Mouse (Mus musculus): ENCODE data around the gene Ccni. TPM values are rescaled to one million over a fixed set of nuclear protein-coding genes. Genes with fewer than 3 reads are reported as not detected.

Gene Ccni
- polyA plus RNA-seq, 1 experiment from 2014 or later: 140 TPM

- H3K36me3 ChIP-seq: no peaks in the 10 kb centered on the region
- no peak overlapping the region for H3K27ac ChIP-seq
- H3K4me1 ChIP-seq (replicated peaks): no peaks in the 10 kb centered on the region
- no peak overlapping the region for H3K4me2 ChIP-seq
- no peak for ATAC-seq (ENCODE audit: low FRiP score)
- 73% methylated on average over 3 of the region's 3 CpGs for WGBS
- no peak overlapping the region for H3K9ac ChIP-seq
- H3K9me3 ChIP-seq: no peaks in the 10 kb centered on the region
- H3K27me3 ChIP-seq: no peaks in the 10 kb centered on the region
- H3K4me3 ChIP-seq: no peak overlapping the region
These were observed 25.4 kb upstream of the Ccni start for GRCm38 (mm10) chr5:93231721-93232120.

DNA sequence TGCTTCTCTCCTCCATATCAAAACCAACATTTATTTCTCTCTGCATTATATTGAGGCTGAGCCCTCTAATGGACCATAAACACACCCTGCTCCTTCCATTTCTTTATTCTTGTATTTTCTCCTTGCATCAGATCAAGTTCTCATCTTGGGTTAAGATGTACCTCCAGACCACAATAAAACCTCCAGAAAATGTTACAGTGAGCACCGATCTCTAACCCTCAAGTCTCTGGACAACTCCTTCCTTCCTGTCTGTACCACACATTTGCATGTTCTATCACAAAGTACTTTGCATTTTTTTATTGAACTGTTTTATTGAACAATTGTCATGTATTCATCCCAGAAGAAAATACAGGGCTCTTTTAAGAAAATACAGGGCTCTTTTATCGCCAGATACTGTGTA, 23.2 kb upstream of the Ccni start:
- no peak overlapping the region for H3K27ac ChIP-seq
- no peak overlapping the region for H3K4me3 ChIP-seq
- 88% methylated on average over 2 of the region's 2 CpGs for WGBS
- H3K36me3 ChIP-seq: no peaks in the 10 kb centered on the region
- H3K27me3 ChIP-seq: no peaks in the 10 kb centered on the region
- H3K9me3 ChIP-seq: no peaks in the 10 kb centered on the region
- no peak overlapping the region for H3K4me2 ChIP-seq
- H3K4me1 ChIP-seq (replicated peaks): no peaks in the 10 kb centered on the region
- ATAC-seq (ENCODE audit: low FRiP score): no peak
- no peak overlapping the region for H3K9ac ChIP-seq

DNA sequence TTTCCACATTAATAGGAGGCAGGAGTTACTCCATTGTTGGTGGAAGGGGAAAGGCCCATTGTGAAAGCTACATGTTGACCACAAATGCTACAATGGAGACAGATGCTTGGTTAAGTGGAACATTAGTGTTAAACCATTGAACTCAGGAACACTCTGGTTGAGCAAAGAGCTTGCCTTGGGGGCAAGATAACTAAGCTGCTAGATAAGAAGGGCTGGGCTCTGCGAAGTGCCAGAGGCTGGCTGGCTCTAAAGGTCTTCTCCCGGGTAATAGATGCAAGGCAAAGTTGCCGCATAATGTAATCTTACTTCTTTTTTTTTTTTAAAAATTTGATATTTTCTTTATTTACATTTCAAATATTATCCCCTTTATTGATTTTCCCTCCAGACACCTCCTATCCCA, 20.9 kb upstream of the Ccni start:
- H3K4me2 ChIP-seq: no peak overlapping the region
- H3K36me3 ChIP-seq: no peaks in the 10 kb centered on the region
- H3K27me3 ChIP-seq: no peaks in the 10 kb centered on the region
- no peaks in the 10 kb centered on the region for H3K9me3 ChIP-seq
- no peaks in the 10 kb centered on the region for H3K4me1 ChIP-seq (replicated peaks)
- ATAC-seq (ENCODE audit: low FRiP score): no peak
- WGBS: 94% methylated on average over 3 of the region's 3 CpGs
- no peak overlapping the region for H3K9ac ChIP-seq
- H3K27ac ChIP-seq: no peak overlapping the region
- H3K4me3 ChIP-seq: no peak overlapping the region

GRCm38 (mm10) chr5:93224549-93224948, 18.3 kb upstream of the Ccni start:
- Histone ChIP-seq H3K4me2 (no peak overlapping the region), H3K36me3 (no peaks in the 10 kb centered on the region), H3K4me3 (no peak overlapping the region), H3K4me1 (replicated peaks) (no peaks in the 10 kb centered on the region), H3K27ac (no peak overlapping the region), H3K9ac (no peak overlapping the region), H3K27me3 (no peaks in the 10 kb centered on the region), H3K9me3 (no peaks in the 10 kb centered on the region)
- 88% methylated on average over 2 of the region's 2 CpGs for WGBS
- no peak for ATAC-seq (ENCODE audit: low FRiP score)

- Histone ChIP-seq H3K4me3 (no peak overlapping the region), H3K27ac (no peak overlapping the region), H3K4me1 (replicated peaks) (no peaks in the 10 kb centered on the region), H3K9me3 (peaks cover 2% of the 10 kb centered on the region; the same call in 1 of the 2 replicates), H3K4me2 (no peak overlapping the region), H3K27me3 (no peaks in the 10 kb centered on the region), H3K9ac (no peak overlapping the region), H3K36me3 (no peaks in the 10 kb centered on the region)
- ATAC-seq (ENCODE audit: low FRiP score): no peak
- WGBS: 68% methylated on average over 3 of the region's 3 CpGs
These were observed 15.4 kb upstream of the Ccni start for GRCm38 (mm10) chr5:93221661-93222060.

DNA sequence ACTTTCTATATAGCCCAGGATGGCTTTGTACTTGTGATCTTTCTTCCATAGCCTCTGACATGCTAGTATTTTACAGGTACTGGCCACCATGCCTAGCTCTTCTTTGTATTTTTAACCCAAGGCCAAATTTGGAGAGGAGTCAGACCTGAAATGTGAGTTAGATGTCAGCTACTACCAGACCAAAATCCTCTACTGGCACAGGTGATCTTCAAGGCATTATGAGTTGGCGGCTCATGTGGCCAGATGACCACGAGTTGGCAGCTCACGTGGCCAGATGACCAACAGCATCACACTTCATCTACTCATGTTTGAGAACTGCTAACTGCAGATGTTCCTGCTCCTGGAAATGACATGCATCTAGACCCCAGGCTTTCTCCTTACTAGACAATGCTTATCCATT, 12.1 kb upstream of the Ccni start:
- no peaks in the 10 kb centered on the region for H3K36me3 ChIP-seq
- ATAC-seq (ENCODE audit: low FRiP score): no peak
- no peak overlapping the region for H3K9ac ChIP-seq
- peaks cover 5% of the 10 kb centered on the region; the same call in 1 of the 2 replicates for H3K9me3 ChIP-seq
- H3K4me2 ChIP-seq: no peak overlapping the region
- WGBS: 94% methylated on average over 3 of the region's 3 CpGs
- H3K27me3 ChIP-seq: no peaks in the 10 kb centered on the region
- H3K4me3 ChIP-seq: no peak overlapping the region
- H3K27ac ChIP-seq: no peak overlapping the region
- H3K4me1 ChIP-seq (replicated peaks): no peaks in the 10 kb centered on the region

- peak overlapping the region; percentile 59; the same call in 1 of the 2 replicates for H3K4me2 ChIP-seq
- H3K9ac ChIP-seq: no peak overlapping the region
- no peaks in the 10 kb centered on the region for H3K36me3 ChIP-seq
- 81% methylated on average over 1 of the region's 1 CpGs for WGBS
- peaks cover 21% of the 10 kb centered on the region for H3K4me1 ChIP-seq (replicated peaks)
- H3K9me3 ChIP-seq: no peaks in the 10 kb centered on the region
- no peak overlapping the region for H3K4me3 ChIP-seq
- ATAC-seq (ENCODE audit: low FRiP score): no peak
- no peaks in the 10 kb centered on the region for H3K27me3 ChIP-seq
- no peak overlapping the region for H3K27ac ChIP-seq
These were observed 1.3 kb upstream of the Ccni start for GRCm38 (mm10) chr5:93207555-93207954.

DNA sequence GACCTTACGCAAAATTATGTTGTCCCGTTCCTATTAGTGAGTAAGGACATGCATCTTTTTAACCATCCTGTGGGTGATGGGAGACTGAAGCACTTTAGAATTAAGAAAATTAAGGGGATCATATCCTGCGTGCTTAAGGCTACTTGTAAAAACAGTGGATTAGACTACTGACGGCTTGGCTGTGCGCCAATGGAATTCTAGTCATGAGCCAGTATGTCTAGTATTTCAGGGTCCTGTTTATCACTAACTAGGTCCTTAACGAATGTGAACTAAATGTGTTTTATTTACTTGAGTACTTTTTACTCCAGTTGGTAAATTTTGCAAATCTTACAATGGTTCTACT, 682 bp upstream of the Ccni start:
- no peaks in the 10 kb centered on the region; the same call in 1 of the 2 replicates for H3K36me3 ChIP-seq
- H3K9me3 ChIP-seq: no peaks in the 10 kb centered on the region
- 8% methylated on average over 6 of the region's 6 CpGs for WGBS
- peak; percentile 30 for ATAC-seq (ENCODE audit: low FRiP score)
- peak overlapping the region; percentile 94 for H3K4me3 ChIP-seq
- H3K27ac ChIP-seq: peak overlapping the region; percentile 92
- H3K4me2 ChIP-seq: peak overlapping the region; percentile 59
- H3K4me1 ChIP-seq (replicated peaks): peaks cover 21% of the 10 kb centered on the region
- peak overlapping the region; percentile 96 for H3K9ac ChIP-seq
- no peaks in the 10 kb centered on the region for H3K27me3 ChIP-seq

DNA sequence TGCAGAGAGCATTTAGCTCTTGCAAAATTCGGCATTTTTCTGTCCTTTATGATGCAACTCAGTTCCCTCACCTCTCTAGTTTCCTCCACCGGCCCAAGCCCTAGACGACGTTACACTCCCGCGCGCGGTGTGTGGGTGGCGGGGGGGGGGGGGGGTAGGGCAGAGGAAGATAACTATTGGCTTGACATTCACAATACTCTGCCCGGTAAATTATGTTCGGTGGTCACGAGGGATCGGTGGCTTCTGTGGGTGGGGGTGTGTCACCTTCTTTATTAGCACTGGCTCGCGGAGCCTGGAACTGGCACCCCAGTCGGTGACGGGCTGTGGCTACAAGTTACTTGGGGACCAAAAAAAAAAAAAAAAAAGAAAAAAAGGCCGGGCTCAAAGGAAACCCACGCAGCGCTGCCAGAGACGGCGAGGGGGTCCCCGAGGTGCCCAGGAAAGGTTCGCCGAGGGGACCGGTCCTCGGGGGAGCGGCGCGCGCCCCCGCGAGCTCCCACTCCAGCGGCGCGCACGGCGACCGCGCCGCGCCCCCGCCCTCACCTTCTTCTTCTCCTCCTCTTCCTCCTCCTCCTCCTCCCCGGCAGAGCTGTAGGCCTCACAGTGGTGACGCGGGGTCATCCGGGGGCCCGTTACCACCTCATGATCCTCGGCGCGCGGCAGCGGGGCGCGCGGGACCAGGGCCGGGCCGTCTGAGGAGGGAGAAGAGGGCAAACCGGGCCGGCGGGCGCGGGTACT, 755 bp downstream of the Ccni start:
- H3K9me3 ChIP-seq: no peaks in the 10 kb centered on the region
- peak overlapping the region; percentile 68 for H3K4me2 ChIP-seq
- peak overlapping the region; percentile 92 for H3K27ac ChIP-seq
- H3K4me1 ChIP-seq (replicated peaks): peaks cover 21% of the 10 kb centered on the region
- peak overlapping the region; percentile 96 for H3K9ac ChIP-seq
- under 1% methylated on average over 45 of the region's 63 CpGs for WGBS
- peaks cover 9% of the 10 kb centered on the region for H3K36me3 ChIP-seq
- ATAC-seq (ENCODE audit: low FRiP score): peak; percentile 71
- H3K4me3 ChIP-seq: peak overlapping the region; percentile 94
- H3K27me3 ChIP-seq: no peaks in the 10 kb centered on the region

DNA sequence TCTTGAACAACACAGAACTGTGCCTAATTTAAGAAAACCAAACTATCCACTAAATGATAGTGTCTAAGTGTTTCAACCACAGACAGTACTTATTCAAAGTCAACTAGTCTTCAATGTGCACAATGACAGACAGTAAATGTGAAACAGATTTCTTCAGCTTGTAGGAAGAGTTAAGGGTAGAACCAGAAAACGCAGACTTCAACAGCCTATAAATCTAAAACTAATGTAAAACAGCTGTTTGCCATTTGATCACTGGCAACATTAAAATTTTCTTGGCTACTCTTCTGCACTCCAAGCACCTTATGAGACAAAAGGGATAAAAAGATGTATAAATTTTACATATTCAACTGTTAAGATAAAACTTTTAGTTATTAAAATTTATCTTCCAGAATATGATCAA, 5.1 kb downstream of the Ccni start:
- Histone ChIP-seq H3K9ac (no peak overlapping the region), H3K36me3 (peaks cover 33% of the 10 kb centered on the region), H3K27me3 (no peaks in the 10 kb centered on the region), H3K4me1 (replicated peaks) (peaks cover 16% of the 10 kb centered on the region), H3K4me3 (no peak overlapping the region), H3K4me2 (no peak overlapping the region), H3K9me3 (no peaks in the 10 kb centered on the region), H3K27ac (no peak overlapping the region)
- ATAC-seq (ENCODE audit: low FRiP score): no peak
- WGBS: 88% methylated on average over 1 of the region's 1 CpGs

GRCm38 (mm10) chr5:93198232-93198631, 8.1 kb downstream of the Ccni start:
- no peak overlapping the region for H3K4me3 ChIP-seq
- no peaks in the 10 kb centered on the region for H3K27me3 ChIP-seq
- 84% methylated on average over 3 of the region's 3 CpGs for WGBS
- H3K36me3 ChIP-seq: peaks cover 38% of the 10 kb centered on the region
- H3K4me1 ChIP-seq (replicated peaks): peaks cover 4% of the 10 kb centered on the region
- H3K4me2 ChIP-seq: no peak overlapping the region
- H3K9ac ChIP-seq: no peak overlapping the region
- H3K9me3 ChIP-seq: no peaks in the 10 kb centered on the region
- ATAC-seq (ENCODE audit: low FRiP score): no peak
- H3K27ac ChIP-seq: no peak overlapping the region

DNA sequence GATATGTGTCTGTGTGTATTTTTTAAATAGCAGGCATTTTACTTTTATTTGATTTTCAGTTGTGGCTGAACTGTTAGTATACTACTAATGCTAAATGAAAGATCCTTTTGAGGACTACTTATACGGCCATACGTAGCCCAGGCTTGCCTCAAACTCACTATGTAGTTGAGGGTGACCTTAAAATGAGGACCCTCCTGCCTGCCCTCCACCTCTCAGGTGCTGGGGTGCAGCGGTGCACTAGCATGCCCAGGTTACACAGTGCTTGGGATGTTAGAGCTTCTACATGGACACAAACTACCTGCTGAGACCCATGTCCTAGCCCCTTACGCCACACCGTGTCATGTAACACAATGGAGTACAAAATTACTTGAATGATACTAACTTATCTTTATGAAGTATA, 15.9 kb downstream of the Ccni start:
- Histone ChIP-seq H3K4me1 (replicated peaks) (no peaks in the 10 kb centered on the region), H3K9me3 (no peaks in the 10 kb centered on the region), H3K27ac (no peak overlapping the region), H3K36me3 (peaks cover 33% of the 10 kb centered on the region), H3K4me3 (no peak overlapping the region), H3K9ac (no peak overlapping the region), H3K4me2 (no peak overlapping the region), H3K27me3 (no peaks in the 10 kb centered on the region)
- 96% methylated on average over 5 of the region's 5 CpGs for WGBS
- no peak for ATAC-seq (ENCODE audit: low FRiP score)

DNA sequence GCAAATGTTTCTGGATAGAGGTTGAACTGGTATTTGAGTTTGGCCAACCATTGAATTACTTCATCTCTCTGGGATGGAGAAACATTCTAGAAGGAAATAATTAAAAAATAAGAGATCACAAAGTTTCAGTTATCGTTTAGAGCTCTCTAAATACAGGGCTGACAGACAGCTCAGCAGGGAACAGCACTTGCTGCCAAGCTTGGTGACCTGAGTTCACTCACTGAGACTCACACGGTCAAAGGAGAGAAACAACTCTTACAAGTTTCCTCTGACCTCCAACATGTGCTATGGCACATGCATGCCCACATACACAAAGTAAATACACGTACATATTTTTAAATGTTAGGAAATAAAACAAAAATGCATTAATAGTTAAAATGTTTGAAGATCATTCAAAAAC, 16.7 kb downstream of the Ccni start:
- Histone ChIP-seq H3K27ac (no peak overlapping the region), H3K4me2 (no peak overlapping the region), H3K4me3 (no peak overlapping the region), H3K27me3 (no peaks in the 10 kb centered on the region), H3K9me3 (no peaks in the 10 kb centered on the region), H3K4me1 (replicated peaks) (no peaks in the 10 kb centered on the region), H3K9ac (no peak overlapping the region), H3K36me3 (peaks cover 37% of the 10 kb centered on the region)
- WGBS: 72% methylated on average over 3 of the region's 3 CpGs
- no peak for ATAC-seq (ENCODE audit: low FRiP score)

All from hindbrain, embryonic 13.5 days (tissue).